Mouse (Mus musculus) left cerebral cortex, postnatal 10 days (tissue): ENCODE data around the gene Spag17. TPM values are rescaled to one million over a fixed set of nuclear protein-coding genes. Genes with fewer than 3 reads are reported as not detected.
"Not testable (repeated sequence)": the region's sequence is repeated elsewhere in the genome, so short reads cannot be mapped to it uniquely, and the experiment has no call there.

ENCODE experiments used
- DNase-seq, 2 experiments: peaks; one replicate each; pipeline ENCODE4 v3.0.0; 2021 to 2022; ENCODE audit warnings: low spot score in 2 of 2, mixed read lengths in 1 of 2; ENCODE audit errors: extremely low spot score in 1 of 2
- intact Hi-C: fragments of 180-260 bp; cut with DNase I; formaldehyde crosslinking; loops from one replicate; pipeline ENCODE4 v1.15.1; 2025
- total RNA-seq, 2 experiments: library from RNA; stranded (reverse); gene quantifications; 2 replicates each; pipeline ENCODE4 v1.2.3; 2021

Gene Spag17
- total RNA-seq, result under 1 TPM; 0.56 to 0.61 TPM

DNA sequence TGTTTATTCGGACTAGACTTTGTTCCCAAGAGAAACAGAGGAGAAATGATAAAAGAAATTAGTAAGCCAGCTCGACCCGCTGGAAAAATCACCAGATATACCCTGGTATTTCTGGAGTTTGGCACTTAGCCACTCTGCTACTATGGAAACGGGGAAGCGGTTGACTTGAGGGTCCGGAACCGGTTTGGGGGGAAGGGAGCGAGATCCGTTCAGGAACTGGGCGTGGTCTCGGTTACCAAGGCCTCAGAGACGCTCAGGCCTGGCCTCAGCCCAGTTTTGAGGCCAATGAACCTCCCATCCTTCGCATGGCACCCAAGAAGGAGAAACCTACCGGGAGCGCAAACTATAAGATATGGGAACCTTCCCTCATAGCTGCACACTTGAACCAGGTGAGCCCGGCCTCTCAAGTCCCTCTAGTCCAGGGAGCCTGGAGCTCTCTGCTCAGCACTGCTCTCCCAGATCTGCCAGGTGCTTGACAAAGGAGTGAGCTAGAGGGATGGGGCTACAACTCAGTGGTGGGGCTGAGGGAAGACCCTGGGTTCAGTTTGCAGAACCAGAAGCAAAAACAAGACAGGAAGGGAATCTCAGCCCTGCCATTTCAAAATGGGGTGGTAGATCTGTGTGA is at the start of gene Spag17:
Spag17 (plus strand) TSS at position 220 of the 625 bp plus-strand sequence.
- DNase-seq, result peak; percentile 20 to 71
- intact Hi-C loops, result no loop called here

GRCm38 (mm10) chr3:99842333-99842732 is 42.9 kb upstream of the Spag17 start:
- intact Hi-C loops, result no loop called here
- DNase-seq, result no peak

DNA sequence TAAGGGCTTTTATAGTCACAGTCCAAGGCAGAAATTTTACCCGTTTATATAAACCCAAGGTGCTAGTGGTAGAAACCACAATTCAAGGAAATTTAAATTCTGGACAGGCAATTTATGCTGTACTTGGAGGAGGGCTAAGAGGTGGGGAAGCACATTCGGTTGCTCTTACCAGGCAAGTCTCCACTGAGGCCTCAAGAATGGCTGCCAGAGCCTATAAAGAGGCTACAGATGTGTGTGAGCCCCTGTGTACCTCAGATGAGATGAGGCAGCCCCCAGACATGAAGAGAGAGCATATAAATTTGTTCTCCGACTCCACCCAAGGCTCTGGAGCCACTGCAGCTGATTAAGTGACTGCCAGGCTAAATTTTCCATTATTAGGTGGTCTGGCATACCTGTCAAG is 42.4 kb upstream of the Spag17 start:
- intact Hi-C loops, result no loop called here
- no peak for DNase-seq

GRCm38 (mm10) chr3:99843233-99843632 is 42.0 kb upstream of the Spag17 start:
- intact Hi-C loops, result no loop called here
- no peak for DNase-seq

GRCm38 (mm10) chr3:99850926-99851325 is 34.3 kb upstream of the Spag17 start:
- intact Hi-C loops, result no loop called here

DNA sequence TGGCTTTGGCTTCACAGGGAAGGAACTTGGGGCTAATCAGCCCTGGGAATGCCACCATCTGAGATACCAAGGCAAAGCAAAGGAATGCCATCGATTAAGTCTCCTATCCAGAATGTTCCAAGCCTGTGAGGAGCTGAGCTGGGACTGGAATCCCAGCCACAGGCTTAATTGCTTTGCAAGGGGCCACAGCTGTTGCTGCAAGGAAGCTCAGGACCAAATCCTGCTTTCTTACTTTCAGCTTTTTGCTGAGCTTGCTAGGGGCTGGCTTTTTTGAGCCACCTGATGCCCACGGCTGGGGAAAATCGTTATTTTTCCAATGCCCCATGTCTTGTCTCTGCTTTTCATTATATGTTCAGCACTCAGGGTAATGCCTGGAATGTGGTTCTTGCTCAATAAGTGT is 30.6 kb upstream of the Spag17 start:
- intact Hi-C loops, result no loop called here
- no peak for DNase-seq

More at GRCm38 (mm10) chr3:99850926-99851325, 34.3 kb upstream of the Spag17 start:
- no peak for DNase-seq

DNA sequence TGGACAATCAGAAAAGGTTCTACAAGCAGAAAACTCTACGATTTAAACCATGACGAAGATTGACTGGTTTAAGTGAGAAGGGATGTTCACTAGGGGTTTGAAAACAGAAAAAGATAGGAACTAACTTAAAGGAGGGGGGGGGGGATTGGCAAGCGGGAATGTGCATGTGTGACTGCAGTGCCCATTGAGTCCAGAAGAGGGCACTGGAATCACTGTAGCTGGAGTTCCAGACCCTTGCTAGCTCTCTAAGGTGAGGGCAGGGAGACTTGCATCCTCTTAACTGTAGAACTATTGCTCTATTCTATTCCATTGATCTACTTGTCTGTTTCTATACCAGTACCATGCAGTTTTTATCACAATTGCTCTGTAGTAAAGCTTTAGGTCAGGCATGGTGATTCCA is 26.3 kb upstream of the Spag17 start:
- intact Hi-C loops, result no loop called here
- DNase-seq, result no peak

- no peak for DNase-seq
- intact Hi-C loops, result no loop called here
These were observed 20.5 kb upstream of the Spag17 start for GRCm38 (mm10) chr3:99864706-99865105.

DNA sequence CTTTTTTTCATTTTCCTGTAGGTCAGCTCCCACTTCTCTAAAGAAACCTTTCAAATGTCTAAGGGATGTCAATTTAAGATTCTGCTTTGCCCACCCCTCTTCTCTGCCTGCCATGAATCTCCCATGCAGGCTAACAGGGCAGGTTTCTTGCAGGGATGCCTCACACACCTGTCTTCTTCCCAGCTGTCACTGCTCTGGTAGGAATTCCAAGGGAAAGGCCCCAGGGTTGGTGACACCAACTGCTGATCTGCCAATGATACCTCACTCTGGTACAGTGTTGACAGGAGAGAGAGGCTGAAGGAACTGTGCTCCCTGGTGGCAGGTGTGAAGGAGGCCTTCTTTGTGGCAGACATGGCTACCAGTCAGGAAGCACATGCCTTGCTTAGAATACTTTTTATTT is 10.1 kb upstream of the Spag17 start:
- no peak for DNase-seq
- intact Hi-C loops, result no loop called here

DNA sequence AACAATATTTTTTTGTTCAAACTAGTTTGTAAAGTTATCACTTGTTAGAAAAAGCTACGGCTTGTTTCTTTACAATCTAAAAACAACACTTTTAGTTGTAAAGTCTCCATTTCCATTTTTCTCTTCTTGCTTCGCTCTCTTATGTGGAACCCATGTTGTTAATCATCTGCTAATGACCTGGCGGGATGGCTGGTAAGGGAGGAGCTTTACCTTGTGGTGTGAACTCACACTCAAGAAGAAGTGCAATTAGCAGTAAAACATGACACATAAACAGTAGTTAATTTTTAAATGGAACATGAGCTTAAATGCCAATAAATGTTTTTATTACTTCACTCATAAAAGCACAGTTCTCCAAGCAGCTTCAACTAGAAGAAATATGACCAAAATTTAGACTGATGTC is 3.7 kb upstream of the Spag17 start:
- intact Hi-C loops, result no loop called here
- no peak for DNase-seq

DNA sequence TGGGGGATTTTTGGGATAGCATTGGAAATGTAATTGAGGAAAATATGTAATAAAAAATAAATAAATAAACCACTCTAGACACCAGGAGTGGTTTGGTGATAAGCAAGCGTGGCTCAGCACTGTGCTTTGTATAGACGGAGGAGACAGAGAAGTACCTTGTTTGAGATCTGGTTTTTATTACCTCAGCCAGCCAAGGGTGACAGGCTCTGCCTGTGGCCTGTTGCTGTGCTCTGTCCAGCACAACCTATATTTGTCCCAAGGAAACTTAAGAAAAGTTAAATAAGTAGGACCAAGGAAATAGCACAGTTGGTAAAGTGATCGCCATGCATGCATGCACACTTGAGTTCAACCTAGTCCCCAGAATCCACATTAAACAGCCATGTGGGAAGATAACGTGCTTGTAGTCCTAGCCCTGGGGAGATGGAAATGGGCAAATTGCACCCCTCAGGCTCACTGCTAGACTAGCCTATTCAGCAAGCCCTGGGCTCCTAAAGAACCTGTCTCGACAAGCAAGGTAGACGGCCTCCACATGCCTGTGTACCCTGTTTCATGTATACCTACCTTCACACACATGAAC is 1.1 kb upstream of the Spag17 start:
- DNase-seq, result no peak
- intact Hi-C loops, result no loop called here

DNA sequence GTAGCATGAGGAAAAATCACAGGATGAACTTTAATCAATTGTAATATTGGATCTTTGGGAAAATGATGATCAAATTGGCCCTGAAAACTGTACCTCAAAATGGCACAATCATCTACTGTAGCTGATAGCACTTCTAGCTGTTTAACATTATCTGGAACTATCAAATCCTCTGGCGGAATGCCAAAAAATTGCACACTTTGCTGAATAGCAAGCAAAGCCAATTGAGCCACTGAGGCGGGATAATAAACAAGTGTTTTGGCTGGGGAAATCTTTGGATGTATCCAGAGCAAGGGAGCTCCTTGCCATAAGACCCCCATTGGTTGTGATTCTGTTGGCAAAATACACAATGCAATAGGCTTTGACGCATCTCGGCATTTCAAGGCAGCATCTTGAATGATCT is 9.5 kb downstream of the Spag17 start:
- not testable (repeated sequence) for DNase-seq

GRCm38 (mm10) chr3:99913809-99914439 is 28.7 kb downstream of the Spag17 start:
- intact Hi-C loops, result no loop called here
- DNase-seq, result no peak

More for the DNA sequence above, 9.5 kb downstream of the Spag17 start:
- intact Hi-C loops, result not testable (repeated sequence)

DNA sequence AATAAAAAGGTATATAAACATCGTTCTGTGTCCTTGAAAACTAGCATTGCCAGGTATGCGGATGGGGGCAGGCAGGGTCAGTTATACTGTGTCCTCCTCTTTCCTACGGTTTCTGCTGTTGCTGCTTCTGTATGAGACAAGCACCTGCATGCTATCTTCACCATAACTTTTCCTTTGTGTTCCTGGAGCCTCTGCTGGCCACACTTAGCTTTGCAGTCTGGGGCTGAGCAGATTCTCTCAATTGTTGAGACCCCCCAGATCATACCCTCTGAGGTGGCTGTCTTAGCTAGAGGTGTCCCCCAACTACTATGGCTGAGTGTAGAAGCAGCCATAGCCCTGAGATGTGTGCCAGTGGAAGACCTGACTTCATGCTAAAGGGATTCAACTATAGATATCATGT is 37.7 kb downstream of the Spag17 start:
- intact Hi-C loops, result no loop called here
- DNase-seq, result no peak

GRCm38 (mm10) chr3:99930920-99931620 is 45.9 kb downstream of the Spag17 start:
- intact Hi-C loops, result no loop called here
- DNase-seq, result no peak

DNA sequence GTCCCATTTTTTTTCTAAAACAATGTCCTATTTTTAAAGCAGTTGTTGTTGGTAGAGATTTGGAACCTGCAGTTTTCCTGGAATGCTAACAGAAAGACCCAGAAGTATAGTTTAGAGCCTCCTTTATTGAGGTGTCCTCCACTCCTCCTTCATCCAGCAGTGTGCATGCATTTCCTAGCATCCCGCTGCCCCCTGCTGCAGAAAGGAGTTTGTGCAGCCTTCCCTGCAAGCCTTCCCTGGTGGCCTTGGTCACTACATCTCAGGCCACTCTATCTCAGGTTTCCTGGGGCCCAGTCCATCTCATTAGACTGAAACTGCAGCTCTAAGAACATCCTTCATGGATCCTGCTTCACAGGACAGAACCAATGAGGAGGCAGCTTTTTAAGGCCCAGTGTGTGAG is 51.0 kb downstream of the Spag17 start:
- no peak for DNase-seq
- intact Hi-C loops, result loop anchor here (5.0 kb wide), 2 partner anchors 1024 to 1039 kb away; no protein-coding TSS in a partner anchor

DNA sequence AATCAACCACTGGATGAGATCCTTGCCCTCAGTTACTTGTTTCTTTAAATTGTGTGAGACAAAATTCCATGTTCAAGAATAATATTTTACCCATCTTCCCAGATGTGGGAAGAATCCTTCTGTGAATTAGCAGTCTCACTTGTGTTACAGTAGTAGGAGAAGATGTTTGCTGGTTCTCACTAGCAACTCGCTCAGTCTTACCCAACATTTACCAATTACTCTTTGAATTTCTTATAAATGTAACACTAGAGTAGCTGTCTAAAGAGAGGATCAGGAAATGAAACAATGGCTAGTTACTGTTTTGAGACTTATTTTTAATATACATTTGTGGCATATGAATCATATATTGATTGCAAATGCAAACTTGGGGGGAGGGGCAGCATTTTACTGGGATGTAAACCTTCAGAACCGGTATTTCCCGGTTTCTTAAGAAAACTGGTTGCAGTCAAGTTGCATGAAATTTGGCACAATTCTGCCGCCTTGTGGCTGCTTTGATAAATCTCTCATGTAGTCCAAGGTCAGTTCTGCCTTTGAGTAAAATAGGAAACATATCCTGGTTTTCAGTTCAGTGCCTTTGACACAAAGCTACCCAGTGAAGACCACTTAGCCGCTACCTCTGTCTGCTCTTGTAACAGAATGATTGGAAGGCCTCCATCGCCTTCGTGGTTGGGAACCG is 53.5 kb downstream of the Spag17 start:
- peak; percentile 50 to 64 for DNase-seq
- intact Hi-C loops, result loop anchor here (2.0 to 5.0 kb wide), 3 partner anchors 704 to 1041 kb away; no protein-coding TSS in a partner anchor

- intact Hi-C loops, result no loop called here
- DNase-seq, result no peak
These were observed 60.0 kb downstream of the Spag17 start for GRCm38 (mm10) chr3:99945171-99945570.

DNA sequence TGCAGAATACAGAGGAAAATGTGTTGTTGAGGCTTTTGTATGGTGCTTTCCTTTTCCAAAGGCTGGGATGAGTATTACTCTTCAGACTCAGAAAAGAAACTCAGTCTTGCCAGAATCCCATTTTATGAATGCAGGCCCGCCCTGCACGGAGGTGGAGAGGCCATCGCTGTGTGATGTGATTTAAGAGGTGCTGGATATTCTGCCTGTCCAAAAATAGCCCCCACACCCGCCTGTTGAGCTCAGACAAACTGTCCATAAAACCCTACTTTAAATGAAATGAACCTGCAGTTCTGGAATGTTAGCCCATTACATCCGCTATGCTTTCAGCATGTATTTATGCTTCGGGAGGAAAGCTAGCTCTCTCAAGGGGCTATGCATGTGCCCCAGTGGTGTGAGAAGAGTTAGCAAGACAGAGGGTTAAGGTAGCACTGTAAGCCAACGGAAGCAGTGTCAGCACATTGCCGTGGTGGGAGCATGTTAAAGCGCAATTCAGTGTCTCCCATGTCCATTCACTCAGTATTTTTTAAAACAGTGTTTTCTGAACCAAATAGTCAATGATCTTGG is 68.9 kb downstream of the Spag17 start:
- intact Hi-C loops, result no loop called here
- no peak for DNase-seq
